Mouse (Mus musculus) heart, postnatal 4 days (tissue): ENCODE results near the gene 2610318N02Rik. TPM values are rescaled to one million over a fixed set of nuclear protein-coding genes. Genes with fewer than 3 reads are reported as not detected.
"Not testable (repeated sequence)": the region's sequence is repeated elsewhere in the genome, so short reads cannot be mapped to it uniquely, and the experiment has no call there.

Source experiments
- DNase-seq: peaks from one replicate; pipeline ENCODE4 v3.0.0; 2021
- total RNA-seq, 2 experiments: library from RNA; stranded (reverse); gene quantifications; 2 replicates each; pipeline ENCODE4 v1.2.3; 2021

The 2610318N02Rik gene
- 1 to 10 TPM; 4.1 to 4.3 TPM for total RNA-seq

- peak; percentile 79 for DNase-seq
These were observed at the start of gene 2610318N02Rik for GRCm38 (mm10) chr16:17124871-17125520. 2610318N02Rik (minus strand) TSS chr16:17125167.

- no peak for DNase-seq
These were observed 43.1 kb upstream of the 2610318N02Rik start for GRCm38 (mm10) chr16:17168049-17168448.

GRCm38 (mm10) chr16:17167179-17167578 is 42.2 kb upstream of the 2610318N02Rik start:
- no peak for DNase-seq

GRCm38 (mm10) chr16:17165478-17165877 is 40.5 kb upstream of the 2610318N02Rik start:
- not testable (repeated sequence) for DNase-seq

- no peak for DNase-seq
These were observed 29.4 kb upstream of the 2610318N02Rik start for GRCm38 (mm10) chr16:17154346-17154745.

- no peak for DNase-seq
These were observed 26.9 kb upstream of the 2610318N02Rik start for GRCm38 (mm10) chr16:17151874-17152273.

GRCm38 (mm10) chr16:17150520-17151258 is 25.7 kb upstream of the 2610318N02Rik start:
- DNase-seq: no peak

- DNase-seq: peak; percentile 37
These were observed 23.1 kb upstream of the 2610318N02Rik start for GRCm38 (mm10) chr16:17148084-17148483.

GRCm38 (mm10) chr16:17147391-17147929 is 22.5 kb upstream of the 2610318N02Rik start:
- DNase-seq: no peak

GRCm38 (mm10) chr16:17146772-17147235 is 21.8 kb upstream of the 2610318N02Rik start, which contains the start of gene Ccdc116:
Ccdc116 (minus strand) TSS chr16:17147229.
- DNase-seq: peak; percentile 86

- no peak for DNase-seq
These were observed 19.4 kb upstream of the 2610318N02Rik start, which contains the start of gene Ydjc for GRCm38 (mm10) chr16:17144339-17144738. Ydjc (plus strand) TSS chr16:17144621.

GRCm38 (mm10) chr16:17137355-17137754 is 12.4 kb upstream of the 2610318N02Rik start:
- no peak for DNase-seq

GRCm38 (mm10) chr16:17132906-17133200 is 7.9 kb upstream of the 2610318N02Rik start:
- no peak for DNase-seq

GRCm38 (mm10) chr16:17132089-17132905 is 7.3 kb upstream of the 2610318N02Rik start, which contains the start of gene Sdf2l1:
Sdf2l1 (minus strand) TSS chr16:17132383.
- DNase-seq: peak; percentile 97

GRCm38 (mm10) chr16:17131191-17132088 is 6.5 kb upstream of the 2610318N02Rik start:
- no peak for DNase-seq

- peak; percentile 62 for DNase-seq
These were observed 2.3 kb upstream of the 2610318N02Rik start for GRCm38 (mm10) chr16:17127292-17127691.

GRCm38 (mm10) chr16:17124119-17124870 is 672 bp downstream of the 2610318N02Rik start:
- no peak for DNase-seq

- DNase-seq: no peak
These were observed 3.4 kb downstream of the 2610318N02Rik start for GRCm38 (mm10) chr16:17121569-17121968.

GRCm38 (mm10) chr16:17117309-17117799 is 7.6 kb downstream of the 2610318N02Rik start:
- DNase-seq: no peak
